Mouse (Mus musculus): ENCODE results near the gene Tmem53.
A peak's percentile ranks its signal among the peaks of the same experiment; 100 is the strongest.
"Not testable (repeated sequence)": the region's sequence is repeated elsewhere in the genome, so short reads cannot be mapped to it uniquely, and the experiment has no call there.

The Tmem53 gene

GRCm38 (mm10) chr4:117252351-117252750 is 600 bp downstream of the Tmem53 start:
- peak; percentile 94 for DNase-seq (ENCODE audit: low spot score)

- no peak for DNase-seq (ENCODE audit: low spot score)
These were observed 1.0 kb downstream of the Tmem53 start for GRCm38 (mm10) chr4:117252755-117253154.

- DNase-seq (ENCODE audit: low spot score): peak; percentile 30
These were observed 1.7 kb downstream of the Tmem53 start for GRCm38 (mm10) chr4:117253218-117254016.

GRCm38 (mm10) chr4:117254017-117254627 is 2.4 kb downstream of the Tmem53 start:
- DNase-seq (ENCODE audit: low spot score): no peak

GRCm38 (mm10) chr4:117254672-117255071 is 2.9 kb downstream of the Tmem53 start:
- peak; percentile 54 for DNase-seq (ENCODE audit: low spot score)

- DNase-seq (ENCODE audit: low spot score): not testable (repeated sequence)
These were observed 8.2 kb downstream of the Tmem53 start for GRCm38 (mm10) chr4:117259909-117260308.

- DNase-seq (ENCODE audit: low spot score): no peak
These were observed 9.5 kb downstream of the Tmem53 start for GRCm38 (mm10) chr4:117261222-117261621.

GRCm38 (mm10) chr4:117262101-117262913 is 10.6 kb downstream of the Tmem53 start:
- DNase-seq (ENCODE audit: low spot score): no peak

- DNase-seq (ENCODE audit: low spot score): no peak
These were observed 11.2 kb downstream of the Tmem53 start for GRCm38 (mm10) chr4:117262987-117263386.

- DNase-seq (ENCODE audit: low spot score): peak; percentile 70
These were observed 15.5 kb downstream of the Tmem53 start for GRCm38 (mm10) chr4:117267284-117267683.

GRCm38 (mm10) chr4:117267831-117268437 is 16.2 kb downstream of the Tmem53 start:
- DNase-seq (ENCODE audit: low spot score): no peak

GRCm38 (mm10) chr4:117270278-117270677 is 18.5 kb downstream of the Tmem53 start:
- DNase-seq (ENCODE audit: low spot score): peak; percentile 80

- no peak for DNase-seq (ENCODE audit: low spot score)
These were observed 20.7 kb downstream of the Tmem53 start for GRCm38 (mm10) chr4:117272459-117272858.

GRCm38 (mm10) chr4:117274720-117275119 is 23.0 kb downstream of the Tmem53 start:
- DNase-seq (ENCODE audit: low spot score): no peak

GRCm38 (mm10) chr4:117276281-117276711 is 24.5 kb downstream of the Tmem53 start:
- no peak for DNase-seq (ENCODE audit: low spot score)

- DNase-seq (ENCODE audit: low spot score): no peak
These were observed 25.3 kb downstream of the Tmem53 start for GRCm38 (mm10) chr4:117277021-117277420.

GRCm38 (mm10) chr4:117277687-117278086 is 25.9 kb downstream of the Tmem53 start:
- no peak for DNase-seq (ENCODE audit: low spot score)

GRCm38 (mm10) chr4:117278381-117279252 is 26.9 kb downstream of the Tmem53 start:
- no peak for DNase-seq (ENCODE audit: low spot score)

- no peak for DNase-seq (ENCODE audit: low spot score)
These were observed 27.5 kb downstream of the Tmem53 start for GRCm38 (mm10) chr4:117279253-117279642.

GRCm38 (mm10) chr4:117280397-117280930 is 28.7 kb downstream of the Tmem53 start:
- no peak for DNase-seq (ENCODE audit: low spot score)

All from adipocyte (in vitro differentiated cells).